Mouse (Mus musculus): ENCODE measurements around the gene Cacnb4.

Cacnb4 gene

GRCm38 (mm10) chr2:52389975-52390374 lies 286.7 kb downstream of the Cacnb4 start:
- ChIA-PET POLR2A (no interaction called here), CTCF (no interaction called here)

DNA sequence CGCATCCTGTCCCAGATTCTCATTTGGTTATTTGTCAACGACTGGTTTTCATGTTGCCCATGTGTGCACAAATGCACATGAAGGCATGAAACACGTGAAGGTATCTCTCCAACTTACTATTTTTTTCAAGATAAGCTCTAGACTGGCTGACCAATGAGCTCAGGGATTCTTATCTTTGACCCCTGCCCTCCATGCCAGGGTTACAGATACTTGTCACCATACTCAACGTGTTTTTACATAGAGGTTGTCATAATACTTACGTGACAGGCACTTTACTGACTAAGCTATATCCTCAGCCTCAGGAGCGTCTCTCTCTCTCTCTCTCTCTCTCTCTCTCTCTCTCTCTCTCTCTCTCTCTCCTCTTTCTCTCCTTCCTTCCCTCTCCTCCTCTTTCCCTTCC lies 290.2 kb downstream of the Cacnb4 start:
- ChIA-PET CTCF (no interaction called here), POLR2A (interaction anchor here in 1 of 4 experiments (0.5 to 1.6 kb wide), 3 partner anchors 39 to 314 kb away, joined by 3 to 6 read pairs (median 4); partner anchors contain the start of gene Arl5a)

DNA sequence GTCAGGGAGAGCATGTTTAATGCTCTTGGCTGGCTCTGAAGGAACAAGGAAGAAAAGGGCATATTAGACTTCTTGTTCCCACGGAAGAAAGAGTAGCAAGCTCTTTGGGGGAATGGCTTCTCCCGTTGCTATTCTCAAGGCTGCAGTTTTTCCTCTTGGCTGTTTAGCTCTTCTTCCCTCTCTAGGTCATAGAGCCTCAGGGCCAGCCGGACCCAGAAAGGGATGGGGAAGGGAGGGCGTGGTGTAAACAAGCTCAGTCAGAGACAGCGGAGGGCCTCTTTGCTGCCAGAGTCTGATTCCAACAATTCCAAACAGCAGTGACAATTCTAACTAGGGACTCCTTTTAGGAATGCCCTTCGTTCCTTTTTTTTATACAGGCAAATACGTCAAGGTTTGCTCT lies 290.6 kb downstream of the Cacnb4 start:
- ChIA-PET CTCF (no interaction called here), POLR2A (interaction anchor here in 1 of 4 experiments (0.5 to 1.6 kb wide), 3 partner anchors 39 to 314 kb away, joined by 3 to 6 read pairs (median 4); partner anchors contain the start of gene Arl5a)

DNA sequence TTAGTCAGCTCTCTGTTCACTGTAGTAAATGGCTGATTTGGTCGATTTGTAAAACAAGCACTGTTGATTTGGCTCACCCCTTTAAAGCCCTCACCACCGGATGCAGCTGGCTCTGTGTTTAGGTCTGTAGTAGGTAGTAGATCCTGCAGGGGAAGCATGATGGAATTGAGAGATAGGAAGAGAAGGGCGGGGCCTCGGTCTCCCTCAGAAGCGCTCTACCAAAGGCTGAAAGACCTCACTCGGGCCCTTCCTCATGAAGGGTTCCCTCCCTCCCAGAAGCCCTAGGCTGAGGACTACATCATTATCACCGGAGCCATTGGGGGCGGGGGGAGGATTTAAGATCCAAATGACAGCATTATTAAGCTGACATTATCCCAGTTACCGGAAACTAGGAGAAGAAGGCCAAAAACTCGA lies 297.8 kb downstream of the Cacnb4 start:
- CTCF ChIA-PET, result interaction anchor here in 2 of 4 experiments (0.8 to 1.3 kb wide), 2 partner anchors 27 to 212 kb away, joined by 3 to 5 read pairs; no protein-coding TSS in a partner anchor
- POLR2A ChIA-PET, result interaction anchor here in 2 of 4 experiments (0.6 to 1.8 kb wide), 7 partner anchors 9 to 947 kb away, joined by 3 to 8 read pairs (median 4); partner anchors contain the start of gene Arl5a (in 2 of the 2)

DNA sequence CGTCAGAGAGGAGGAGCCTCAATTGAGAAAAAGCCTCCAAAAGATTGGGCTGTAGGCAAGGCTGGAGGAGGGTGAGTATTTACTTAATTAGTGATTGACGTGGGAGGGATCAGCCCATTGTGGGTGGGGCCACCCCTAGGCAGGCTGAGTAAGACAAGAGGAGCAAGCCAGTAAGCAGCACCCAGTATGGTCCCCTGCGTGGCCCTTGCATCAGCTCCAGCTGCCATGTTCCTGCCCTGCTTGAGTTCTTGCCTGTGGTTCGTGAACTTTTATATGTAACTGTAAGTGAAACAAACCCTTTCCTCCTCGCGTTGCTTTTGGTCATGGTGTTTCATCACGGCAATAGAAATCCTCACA lies 298.2 kb downstream of the Cacnb4 start, which contains the start of gene Neb:
Gene Neb, minus strand, starts transcription at position 27 of the 357 bp plus-strand sequence.
- POLR2A ChIA-PET, result interaction anchor here in 2 of 4 experiments (1.2 to 1.6 kb wide), 3 partner anchors 46 to 57 kb away, joined by 3 to 8 read pairs (median 4); partner anchors contain the start of gene Arl5a (in 2 of the 2)
- CTCF ChIA-PET, result interaction anchor here in 3 of 4 experiments (0.7 to 1.3 kb wide), 3 partner anchors 27 to 298 kb away, joined by 3 to 5 read pairs (median 3); no protein-coding TSS in a partner anchor
